Mouse (Mus musculus): ENCODE data around the gene Etnk1.

Etnk1 gene

GRCm38 (mm10) chr6:143221245-143221644 lies 54.2 kb downstream of the Etnk1 start:
- no peak for DNase-seq

DNA sequence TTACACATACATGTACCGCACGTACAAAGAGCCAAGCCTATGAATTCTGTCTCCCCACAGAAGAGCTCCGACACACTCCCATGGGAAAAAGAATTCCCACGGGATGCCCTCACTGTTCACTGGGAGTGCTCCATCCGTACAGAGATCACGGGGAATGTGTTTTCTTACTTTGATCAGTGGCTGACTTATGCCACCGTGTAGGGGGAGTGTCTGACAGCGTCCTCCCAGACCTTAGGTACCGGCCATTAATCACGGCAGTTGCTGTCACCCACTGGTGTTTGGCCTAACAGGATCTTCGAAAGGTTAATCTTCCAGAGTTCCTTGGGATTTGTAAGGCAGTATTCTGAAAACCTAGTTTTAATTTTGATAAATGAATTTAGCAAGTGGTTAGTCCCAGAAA lies 57.0 kb downstream of the Etnk1 start:
- DNase-seq: no peak

DNA sequence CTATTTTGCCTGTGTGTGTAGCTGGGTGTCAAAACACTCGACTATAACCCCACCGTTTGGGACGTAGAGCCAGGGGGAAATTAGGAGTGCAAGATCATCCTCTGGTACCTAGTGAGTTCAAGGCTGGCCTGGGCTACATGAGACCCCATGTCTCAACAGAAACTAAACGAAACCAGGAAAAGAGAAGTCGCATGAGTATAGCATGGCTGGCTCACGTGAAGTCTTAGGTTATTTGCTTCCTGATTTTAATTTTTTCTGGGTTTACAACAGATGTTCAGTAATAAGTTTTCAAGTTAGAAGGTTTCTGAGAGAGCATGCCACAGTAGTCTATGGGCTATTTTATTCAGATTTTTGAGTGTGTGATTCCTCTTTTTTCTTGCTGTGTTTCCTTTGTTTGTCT lies 57.9 kb downstream of the Etnk1 start:
- no peak for DNase-seq

DNA sequence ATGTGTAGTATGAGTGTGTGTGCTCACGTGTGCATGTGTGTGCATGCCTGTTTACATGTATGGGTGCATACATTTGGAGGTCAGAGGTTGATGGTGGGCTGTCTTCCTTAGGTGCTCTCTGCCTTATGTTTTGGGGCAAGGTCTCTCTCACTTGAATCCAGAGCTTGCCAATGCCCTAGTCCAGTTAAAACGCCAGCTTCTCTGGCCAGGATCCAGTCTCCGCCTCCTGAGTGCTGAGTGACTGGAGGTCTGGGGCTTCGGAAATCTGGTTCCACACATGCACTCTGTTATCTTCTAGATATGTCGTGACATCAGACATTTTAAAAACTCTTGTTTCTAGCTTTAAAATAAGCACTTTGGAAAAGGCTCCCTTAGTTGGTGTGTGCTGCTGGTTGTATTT lies 61.7 kb downstream of the Etnk1 start:
- no peak for DNase-seq

DNA sequence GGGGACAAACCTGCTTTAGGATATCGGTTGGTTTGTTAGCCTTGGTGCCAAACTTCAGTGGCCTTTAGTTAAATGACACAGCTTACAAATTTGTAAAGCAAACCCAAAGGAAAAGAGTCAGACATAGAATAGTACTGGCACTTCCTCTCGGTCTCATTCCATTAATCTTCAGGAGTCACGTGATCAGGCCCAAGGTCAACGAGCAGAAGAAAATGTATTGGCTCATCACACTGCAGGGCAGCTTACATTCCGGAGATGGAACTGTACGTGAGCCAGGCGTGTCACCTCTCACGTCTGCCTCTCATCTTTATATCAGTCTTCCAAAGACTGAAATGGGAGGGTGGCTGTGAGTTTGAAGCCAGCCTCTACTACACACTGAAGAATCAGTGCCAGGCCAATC lies 62.9 kb downstream of the Etnk1 start:
- DNase-seq: no peak

- DNase-seq: peak; percentile 58
Measured at GRCm38 (mm10) chr6:143230888-143231287, 63.9 kb downstream of the Etnk1 start.

DNA sequence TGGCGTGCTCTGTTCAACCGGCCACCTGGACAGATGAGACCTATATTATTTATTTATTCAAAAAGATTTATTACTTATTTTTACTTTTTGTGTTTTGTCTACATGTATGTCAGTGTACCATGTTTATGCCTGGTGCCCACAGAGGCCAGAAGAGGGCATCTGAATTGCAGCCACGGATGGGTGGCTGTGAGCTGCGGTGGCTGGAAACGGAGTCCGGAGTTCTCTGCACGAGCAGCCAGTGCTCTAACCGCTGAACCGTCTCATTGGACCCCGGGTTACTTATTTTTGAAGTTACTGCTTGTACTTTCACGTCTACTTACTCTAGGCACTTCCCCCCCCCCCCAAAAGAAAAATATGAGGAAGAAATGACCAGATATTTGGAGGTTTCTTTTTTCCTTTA lies 65.7 kb downstream of the Etnk1 start:
- DNase-seq: no peak

GRCm38 (mm10) chr6:143234868-143235267 lies 67.8 kb downstream of the Etnk1 start:
- no peak for DNase-seq

DNA sequence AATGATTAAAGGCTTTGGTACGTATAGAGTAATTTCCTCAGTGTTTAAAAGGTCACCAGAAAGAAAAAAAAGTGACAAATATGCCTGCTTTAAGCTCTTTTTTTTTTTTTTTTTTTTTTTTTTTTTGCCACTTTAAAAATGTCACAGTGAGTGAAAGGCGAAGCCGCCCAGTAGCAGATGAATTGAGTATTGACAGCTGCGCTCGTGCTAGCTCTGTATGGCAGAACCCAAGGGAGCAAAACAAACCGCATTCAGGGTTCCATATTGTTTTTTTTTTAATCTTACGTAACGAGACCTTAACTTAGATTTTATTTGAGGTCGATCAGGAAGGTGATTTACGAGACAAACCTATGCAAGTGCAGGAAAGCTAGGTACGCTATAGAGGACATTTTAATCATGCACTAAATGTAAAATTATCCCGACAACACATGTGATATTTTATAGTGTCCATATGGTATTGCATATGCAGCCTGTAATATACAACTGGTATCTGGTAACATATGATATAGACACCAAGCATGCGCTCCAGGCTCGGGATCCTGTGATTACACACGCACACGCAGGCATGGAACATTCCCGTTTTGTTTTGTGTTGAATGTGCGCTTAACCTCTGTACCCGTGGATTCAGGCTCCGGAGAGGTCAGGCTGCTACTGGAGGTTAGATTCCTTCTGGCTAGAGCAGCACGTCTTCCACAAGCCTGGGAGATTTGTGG lies 72.5 kb downstream of the Etnk1 start:
- DNase-seq: no peak

GRCm38 (mm10) chr6:143243191-143243590 lies 76.2 kb downstream of the Etnk1 start:
- no peak for DNase-seq

GRCm38 (mm10) chr6:143257921-143258320 lies 90.9 kb downstream of the Etnk1 start:
- DNase-seq: no peak

DNA sequence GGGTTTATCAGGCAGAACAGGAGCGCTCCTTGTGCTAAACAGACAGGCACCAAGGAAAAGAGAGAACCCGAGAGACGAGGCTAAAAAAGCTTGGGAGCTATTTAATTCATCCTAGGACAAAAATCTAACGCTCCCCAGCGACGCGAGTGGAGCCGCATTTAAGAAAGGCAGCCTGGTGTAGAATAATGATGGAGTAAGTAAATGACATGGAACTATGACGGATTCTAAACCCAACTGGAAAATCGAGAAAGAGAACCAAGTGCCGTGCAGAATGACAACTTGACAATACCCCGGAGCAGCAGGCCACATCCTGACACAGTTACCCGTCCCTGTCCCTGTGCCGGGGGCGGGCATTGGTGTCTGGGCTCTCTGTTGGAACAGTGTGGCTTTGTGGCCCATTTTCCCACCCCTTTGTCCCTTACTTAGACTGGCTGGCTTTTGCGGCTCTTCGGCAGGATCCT lies 92.2 kb downstream of the Etnk1 start:
- no peak for DNase-seq

- no peak for DNase-seq
Measured at GRCm38 (mm10) chr6:143259870-143260559, 93.0 kb downstream of the Etnk1 start.

DNA sequence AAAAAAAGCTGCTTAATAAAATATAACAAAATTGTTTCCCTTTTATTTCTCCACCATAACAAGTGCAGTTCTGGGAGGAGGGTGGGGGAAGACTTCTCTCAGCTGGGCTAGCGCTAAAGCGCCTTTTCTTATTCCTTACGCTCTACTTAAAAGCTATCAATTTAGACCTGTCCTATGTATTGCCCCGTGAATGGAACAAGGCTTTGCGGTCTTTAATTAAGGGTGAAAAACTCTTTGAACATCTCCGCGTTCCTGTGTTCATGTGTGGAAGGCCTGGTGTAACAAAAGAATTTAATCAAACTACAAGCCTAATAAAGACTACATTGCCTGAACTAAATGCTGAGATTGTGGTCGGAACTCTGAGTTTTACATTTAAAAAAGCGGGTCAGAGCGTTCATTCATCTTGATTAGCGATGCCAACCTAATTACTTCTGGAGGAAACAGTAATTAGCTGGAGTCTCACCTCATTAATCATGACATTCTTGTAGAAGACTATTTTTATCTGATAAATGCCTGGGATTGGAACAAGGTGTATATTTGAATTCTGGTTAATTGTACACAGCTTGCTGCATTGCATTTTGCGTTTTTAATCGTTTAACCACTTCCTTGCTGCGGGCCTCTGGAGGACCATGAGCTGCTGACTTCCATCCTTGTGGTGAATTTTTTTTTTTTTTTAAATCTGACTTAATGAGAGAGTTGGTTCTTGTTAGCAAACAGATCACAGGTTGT lies 93.7 kb downstream of the Etnk1 start:
- DNase-seq: no peak

DNA sequence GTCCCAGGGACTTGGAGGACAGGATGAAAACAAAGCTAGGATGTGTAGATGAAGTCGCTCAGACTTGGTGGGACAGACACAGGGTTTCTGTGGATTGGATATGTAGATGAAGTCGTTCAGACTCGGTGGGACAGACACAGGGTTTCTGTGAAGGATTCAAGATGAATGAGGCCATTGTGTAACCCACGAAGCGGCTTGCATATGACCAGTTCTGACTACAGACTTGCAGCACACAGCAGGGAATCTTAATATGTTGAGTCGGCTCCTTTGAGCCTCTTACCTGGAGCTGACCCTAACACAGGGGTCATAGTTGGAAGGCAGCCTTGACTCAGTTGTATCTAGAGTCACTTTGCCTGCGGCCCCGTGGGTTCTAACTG lies 94.3 kb downstream of the Etnk1 start:
- DNase-seq: no peak

DNA sequence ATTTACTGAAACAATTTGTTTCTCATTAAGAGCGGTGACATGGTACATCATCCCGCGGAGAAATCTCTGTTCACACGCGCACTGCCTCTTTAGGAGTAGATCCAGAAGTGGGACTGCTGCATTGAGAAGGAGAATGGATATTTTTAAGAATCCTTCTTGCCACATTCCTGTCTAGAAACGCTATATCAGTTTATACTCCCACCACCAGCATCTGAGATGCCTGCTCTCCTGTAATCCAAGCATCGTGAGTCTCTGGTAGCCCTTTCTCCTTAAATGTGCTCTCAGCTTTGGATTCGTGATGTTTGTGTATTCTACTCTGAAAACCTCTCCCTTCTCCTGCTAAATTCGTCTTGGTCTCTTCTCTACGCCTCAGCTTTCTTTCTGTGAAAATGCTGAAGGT lies 98.5 kb downstream of the Etnk1 start:
- DNase-seq: no peak

- DNase-seq: no peak
Measured at GRCm38 (mm10) chr6:143279222-143279621, 112.2 kb downstream of the Etnk1 start.

Measured in right cerebral cortex, adult 18-20 months (tissue).